Mouse (Mus musculus) kidney, postnatal 4 days (tissue): ENCODE measurements around the gene Gsg1l.

Experiments used
- DNase-seq, 2 experiments: peaks; one replicate each; pipeline ENCODE4 v3.0.0; 2021; ENCODE audit warnings: mixed read lengths in 2 of 2

The Gsg1l gene

DNA sequence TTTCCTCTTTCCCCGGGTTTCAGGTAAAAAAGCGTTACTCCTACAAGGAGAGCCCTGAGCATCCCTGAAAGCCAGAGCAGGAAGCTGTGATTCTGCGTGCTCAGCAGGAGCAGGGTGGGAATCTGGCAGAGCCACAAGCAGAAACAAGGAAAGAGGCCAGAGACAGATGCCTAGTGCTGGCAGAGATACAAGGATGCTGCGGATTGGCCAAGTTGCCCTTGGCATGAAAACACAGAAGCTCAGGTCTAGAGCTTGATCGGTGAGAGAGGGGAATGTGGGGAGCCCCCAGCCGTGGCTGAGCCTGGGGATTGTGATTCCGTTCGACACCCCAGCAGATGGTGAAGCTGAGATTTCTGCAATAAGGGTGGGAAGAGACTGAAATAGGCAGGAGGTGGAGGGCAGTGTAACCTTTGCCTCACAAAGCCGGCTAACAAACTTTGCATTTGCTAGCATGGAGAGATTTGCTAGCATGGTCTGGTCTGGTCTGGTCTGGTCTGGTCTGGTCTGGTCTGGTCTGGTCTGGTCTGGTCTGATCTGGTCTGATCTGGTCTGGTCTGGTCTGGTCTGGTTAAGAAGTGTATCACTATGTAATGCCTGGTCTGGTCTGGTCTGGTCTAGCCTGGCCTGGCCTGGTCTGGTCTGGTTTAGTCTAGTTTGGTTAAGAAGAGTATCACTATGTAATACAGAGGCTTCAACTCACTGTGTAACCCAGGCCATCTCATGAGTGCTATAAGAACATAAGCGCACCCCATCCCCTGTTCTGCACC lies 50.4 kb downstream of the Gsg1l start:
- DNase-seq: no peak

DNA sequence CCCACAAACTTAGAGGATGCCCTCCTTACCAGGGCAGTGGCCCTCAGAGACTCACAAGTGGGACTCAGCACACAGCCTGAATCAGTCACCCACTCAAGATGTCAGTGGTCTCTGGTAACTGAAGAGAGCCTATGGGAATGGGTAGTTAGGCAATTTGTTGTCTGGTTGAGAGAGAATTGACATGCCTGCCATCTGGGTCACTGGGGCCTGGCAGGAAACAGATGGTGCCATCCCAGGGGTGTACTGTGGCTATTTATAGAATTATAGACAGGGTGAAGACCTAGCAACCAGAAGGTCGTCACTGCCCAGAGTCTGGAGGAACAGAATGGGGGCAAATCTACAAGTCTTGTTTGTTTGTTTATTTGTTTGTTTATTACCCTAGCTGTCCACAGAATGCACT lies 54.8 kb downstream of the Gsg1l start:
- DNase-seq: no peak

DNA sequence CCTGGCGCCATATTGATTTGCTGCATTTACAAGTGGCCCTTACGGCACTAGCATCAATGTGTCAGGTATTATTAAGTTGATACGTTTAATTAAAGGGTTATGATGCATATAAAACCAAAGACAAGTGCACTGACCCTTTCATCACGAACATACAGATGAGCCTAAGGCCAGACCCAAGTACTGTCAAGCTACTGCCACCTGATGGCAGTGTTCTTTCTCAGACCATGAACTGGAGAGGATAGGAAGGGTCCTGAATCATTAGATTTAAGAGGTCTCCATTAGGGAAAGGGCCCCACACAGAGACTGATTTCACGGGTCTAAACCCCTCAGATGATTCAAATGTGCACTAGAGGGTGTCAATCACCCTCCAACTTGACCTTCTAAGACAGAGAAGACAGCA lies 55.6 kb downstream of the Gsg1l start:
- DNase-seq: no peak

DNA sequence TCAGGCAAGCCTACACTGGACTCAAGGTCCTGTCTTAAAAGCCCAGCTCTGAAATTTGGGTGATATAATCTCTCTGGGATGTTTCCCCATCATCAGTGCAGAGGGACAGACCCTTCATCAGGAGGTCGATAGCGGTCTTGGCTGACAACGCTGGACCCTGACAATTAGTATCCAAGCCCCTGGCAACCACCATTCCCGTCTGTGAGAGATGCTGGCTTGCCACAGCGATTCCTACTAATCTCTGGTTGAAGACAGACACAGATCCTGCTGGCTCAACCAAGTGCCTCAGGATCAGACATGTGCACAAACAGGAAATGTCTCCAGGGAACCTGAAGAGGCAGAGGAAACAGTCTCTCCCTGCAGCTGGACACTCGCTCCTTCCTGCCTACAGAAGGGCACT lies 62.2 kb downstream of the Gsg1l start:
- DNase-seq: no peak

DNA sequence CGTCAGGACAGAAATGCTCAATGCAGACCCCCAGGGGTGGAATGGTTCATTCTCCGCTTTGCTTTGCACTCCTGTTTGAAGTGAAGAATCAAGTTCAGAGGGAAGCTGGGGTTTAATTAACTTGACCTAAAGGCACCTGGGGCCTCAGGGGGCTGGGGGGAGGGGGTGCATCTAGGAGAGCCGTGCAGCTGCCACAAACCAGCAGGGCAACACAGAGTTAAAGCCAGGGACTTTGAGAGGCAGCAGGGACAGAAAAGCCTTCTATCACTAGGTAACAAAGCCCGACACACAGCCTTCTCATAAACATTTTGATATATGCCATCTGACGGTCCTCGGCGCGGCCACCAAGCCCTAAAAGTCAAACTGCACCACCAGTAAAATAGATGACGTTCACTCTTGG lies 62.9 kb downstream of the Gsg1l start:
- no peak for DNase-seq

DNA sequence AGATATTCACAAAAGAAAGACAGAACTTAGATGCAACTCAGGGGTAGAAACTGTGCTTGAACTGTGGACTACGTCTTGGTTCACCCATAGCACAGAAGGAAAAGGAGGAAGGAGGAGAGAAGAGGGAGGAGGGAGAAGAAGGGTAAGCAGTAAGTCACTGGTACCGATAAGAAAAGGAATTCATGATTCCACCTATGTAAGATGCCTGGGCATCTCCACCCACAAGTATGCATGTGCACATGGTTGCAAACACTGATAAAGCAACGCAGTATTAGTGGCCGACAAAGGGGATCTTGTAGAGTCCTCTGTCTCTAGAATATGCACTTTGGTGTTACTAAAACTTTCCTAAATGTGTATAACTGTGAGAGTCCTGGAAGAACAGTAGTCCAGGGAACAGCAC lies 64.8 kb downstream of the Gsg1l start:
- no peak for DNase-seq

DNA sequence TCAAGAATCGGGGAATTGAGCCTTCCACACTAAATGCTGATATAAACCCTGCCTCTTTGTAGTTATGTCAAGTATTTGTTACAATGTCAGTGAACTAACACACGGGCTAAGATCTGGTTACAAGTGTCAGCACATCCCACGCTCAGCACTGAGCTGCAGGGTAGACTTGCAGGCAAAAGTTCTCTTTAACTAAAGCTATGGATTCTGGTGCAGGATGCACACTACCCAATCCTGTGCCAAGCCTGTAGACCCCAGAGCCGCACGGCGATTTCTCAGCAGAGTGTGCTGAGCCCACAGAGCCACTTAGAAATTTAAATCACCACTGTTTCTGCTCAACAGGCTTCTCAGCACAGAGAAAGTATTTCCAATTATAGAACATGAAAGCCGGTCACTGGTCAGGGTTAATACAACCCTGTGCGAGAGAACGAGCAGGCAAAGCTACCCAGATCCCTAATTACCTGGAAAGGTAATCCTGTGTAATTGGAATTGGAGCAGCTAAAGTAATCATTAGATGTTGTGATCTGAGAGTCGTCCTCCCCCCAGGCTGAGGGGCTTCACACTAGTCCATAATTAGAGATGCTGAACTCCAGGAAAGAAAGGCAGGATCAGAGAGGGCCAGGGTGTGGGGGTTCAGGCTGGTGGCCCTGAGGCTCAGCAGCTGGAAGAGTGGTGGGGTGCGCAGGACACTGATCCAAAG lies 69.7 kb downstream of the Gsg1l start:
- no peak for DNase-seq

DNA sequence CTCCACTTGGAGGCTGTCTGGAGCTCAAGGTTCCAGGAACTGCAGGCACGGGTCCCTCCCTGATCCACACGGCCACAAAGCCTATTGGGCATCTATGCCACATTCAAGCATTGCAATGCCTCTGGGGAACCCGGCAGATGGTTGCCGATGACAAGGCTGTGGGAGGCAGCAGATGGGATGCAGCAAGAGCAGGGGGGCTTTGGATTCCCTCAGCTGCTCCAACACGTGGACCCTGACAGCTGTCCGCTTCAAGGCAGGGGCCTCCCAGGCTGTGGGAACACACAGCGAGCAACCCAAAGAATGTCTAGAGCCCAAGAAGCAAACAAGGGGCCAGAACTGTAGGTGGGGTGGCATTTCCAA lies 73.4 kb downstream of the Gsg1l start:
- no peak for DNase-seq

DNA sequence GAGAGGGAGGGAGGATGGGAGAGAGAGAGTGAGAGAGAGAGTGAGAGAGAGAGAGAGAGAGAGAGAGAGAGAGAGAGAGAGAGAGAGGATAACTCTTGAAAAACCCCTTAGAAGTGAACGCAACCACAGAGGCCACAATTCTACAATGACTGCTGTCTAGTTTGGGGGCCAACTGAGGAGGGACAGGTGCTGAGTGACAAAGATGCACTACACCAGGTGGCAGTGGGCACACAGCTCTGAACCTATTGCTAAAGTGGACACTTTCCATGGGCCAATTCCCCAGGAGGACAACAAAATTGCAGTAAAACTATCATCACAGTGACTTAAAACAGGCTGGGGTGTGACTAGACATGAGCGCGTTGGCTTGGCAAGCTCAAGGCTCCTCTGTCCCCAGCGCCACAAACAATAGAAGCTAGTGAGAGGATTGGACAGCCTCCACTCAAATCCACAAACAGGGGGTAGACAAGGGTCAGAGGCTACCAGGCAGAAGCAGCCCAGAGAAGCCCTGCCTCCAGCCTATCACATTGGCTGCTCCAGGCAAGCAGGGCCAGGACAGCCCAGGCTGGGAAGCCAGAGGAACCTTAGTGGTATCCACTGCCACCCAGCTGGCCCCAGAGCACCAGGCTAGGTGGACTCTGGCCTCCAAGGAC lies 73.9 kb downstream of the Gsg1l start:
- no peak for DNase-seq

DNA sequence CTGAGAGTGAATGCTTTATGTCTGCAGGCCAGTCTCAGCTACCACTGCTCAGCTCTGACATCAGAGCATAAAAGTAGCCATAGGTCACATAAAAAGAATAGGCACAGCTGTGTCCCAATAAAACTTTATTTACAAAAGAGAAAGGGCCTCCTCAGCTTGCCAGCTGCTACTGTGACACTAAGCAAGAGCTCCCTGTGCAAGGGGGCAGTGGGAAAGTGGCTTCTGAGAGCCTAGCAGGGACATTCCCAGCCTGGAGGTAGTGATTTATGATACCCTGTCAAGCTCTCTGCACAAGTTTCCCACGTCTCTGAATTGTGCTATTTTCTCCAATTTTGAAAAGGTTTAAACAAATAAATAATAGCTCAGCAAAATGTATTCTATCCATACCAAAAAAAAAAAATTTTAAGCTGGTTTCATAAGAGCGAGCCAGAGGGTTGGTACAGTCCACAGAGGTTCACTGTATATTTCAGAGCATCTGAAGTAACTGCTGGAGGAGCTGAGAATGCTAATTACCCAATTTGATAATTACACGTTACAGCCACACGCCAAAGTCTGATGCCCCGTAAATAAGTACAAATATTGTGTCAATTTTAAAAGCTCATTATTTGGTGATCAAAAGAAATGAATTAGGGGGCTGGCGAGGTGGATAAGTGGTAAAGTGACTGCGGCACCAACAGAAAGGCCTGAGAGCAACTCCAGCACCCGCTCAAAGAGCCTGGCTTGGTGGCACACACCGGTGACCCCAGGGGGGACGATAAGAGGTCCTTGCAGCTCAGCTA lies 74.9 kb downstream of the Gsg1l start:
- DNase-seq: no peak

DNA sequence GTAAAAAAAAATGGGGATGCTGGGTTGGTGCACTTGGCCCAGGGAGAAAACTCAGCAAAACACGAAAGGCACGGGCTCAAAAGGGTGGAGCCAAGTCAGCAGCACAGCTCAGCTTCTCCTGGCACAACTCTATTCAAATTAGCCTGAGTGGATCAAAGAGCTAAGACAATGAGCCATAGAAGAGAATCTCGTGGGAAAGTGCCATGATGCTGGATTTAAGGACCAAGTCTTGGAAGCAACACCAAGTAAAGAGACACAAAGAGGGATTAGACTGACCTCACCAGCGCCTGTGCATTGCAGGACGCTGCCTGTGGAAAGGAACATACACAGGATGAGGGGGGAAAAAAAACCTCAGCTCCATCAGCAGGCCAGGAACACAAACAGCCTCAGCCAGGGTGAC lies 76.9 kb downstream of the Gsg1l start:
- no peak for DNase-seq

DNA sequence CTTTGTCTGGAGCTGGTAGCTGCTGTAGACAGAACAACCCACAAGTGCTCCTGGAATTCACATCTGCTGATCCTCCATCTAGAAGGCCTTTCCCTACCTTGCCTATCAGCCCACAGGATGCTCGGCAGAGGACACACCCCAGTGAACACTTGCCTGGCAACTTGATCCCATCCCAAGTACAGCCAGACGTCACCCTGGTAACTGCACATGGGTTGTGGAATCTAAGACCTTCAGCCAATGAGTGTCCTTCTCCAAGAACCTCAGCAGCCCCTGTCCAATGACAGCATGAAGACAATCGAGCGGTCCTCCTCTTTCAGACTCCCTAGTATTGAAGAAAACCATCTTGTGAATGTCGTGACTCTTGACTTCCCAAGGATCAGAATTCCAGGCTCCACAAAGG lies 80.5 kb downstream of the Gsg1l start:
- DNase-seq: no peak

DNA sequence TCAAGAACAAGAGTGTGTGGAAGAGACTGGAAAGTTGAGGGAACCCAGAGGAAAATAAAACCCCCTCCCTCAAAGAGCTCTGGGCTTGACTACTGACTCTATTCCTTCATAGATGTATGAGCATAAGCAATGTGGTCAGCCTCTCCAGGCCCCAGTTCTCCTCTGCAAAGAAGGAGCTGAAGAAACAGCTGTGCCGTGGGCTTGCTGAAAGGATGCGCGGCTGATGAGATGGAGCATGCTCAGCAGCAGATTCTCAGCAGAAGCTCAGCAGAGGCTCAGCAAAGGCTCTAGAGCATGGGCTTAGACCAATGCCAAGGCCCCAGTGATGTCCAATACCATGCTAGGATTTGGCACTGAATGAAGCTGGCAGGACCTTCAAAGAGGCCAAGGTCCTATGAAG lies 82.3 kb downstream of the Gsg1l start:
- DNase-seq: no peak

DNA sequence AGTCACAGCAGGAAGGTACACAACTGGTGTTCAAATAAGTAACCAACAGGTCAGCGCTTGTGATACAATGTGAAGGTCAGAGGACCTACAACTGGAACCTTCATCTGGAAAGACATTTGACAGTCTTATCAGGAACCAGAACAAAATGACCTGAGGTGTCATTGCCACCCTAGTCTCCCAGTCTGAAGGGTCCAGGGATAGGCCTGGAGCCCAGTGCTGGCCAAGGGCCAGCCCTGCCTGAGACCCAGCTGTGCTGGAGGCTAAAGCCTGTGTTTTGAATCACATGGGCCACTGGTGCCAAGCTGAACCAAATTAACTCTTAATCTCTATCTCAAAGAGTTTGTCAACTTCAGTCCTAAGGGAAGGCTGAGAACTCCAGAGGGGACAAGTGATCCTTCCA lies 86.1 kb downstream of the Gsg1l start:
- DNase-seq: no peak

DNA sequence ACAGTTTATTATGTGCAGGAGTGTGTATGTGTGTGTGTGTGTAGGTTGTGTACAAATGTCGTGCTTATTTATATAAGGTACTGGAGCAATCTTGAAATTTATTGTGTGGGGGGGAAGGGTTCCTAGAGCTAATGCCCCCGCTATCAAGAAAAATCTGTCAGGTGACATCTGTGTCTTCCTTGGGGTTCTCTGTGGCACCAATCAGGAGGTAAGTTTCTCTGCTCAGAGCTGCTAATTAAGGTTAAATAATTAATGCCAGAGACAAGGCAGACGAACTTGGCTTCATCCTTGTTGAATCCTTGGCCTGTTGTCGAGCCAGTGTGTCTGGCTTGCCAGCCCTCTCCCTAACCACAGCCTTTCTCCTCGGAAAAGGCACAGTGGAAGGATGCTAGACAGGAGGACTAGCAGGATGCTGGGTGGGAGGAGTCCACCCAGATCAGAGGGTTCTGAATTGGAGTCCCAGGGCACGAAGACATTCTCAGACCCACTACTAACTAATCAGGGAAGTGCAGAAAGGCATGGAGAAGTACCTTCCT lies 89.8 kb downstream of the Gsg1l start:
- DNase-seq: no peak

DNA sequence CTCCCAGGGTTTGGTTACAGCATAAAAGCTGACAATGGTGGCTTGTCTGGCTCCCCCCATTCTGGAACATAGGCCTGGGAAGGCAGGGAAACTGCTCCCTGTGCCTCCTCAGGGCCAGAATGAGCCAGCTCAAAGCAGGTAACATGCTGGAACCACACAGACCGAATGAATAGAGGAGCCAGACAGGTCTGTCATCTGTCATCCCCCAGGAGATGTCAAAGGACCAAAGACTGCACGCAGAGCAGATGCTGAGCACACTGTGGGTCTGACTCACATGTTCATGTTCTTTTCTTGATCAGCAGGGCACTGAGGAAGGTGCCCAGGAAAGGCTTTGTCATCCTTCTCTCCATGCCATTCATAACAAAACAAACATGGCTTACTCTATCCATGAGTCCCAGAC lies 90.4 kb downstream of the Gsg1l start:
- DNase-seq: no peak

DNA sequence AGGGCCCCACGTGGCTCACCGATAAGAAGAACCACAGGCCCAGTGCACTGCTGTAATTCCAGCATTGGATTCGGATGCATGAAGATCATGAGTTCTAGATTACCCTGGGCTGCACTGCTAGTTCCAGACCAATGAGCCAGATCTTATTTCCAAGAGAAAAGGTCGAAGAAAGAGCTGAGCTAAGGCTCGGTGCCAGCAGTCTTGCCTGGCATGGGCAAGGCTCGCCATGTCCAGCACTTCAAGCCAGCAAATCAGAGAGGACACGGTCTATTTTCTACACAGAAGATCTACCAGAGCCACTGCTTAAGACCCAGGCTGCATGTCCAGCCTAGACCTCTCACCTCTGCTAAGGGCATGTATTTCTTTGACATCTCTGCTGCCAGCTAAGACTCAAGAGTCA lies 92.2 kb downstream of the Gsg1l start:
- no peak for DNase-seq

DNA sequence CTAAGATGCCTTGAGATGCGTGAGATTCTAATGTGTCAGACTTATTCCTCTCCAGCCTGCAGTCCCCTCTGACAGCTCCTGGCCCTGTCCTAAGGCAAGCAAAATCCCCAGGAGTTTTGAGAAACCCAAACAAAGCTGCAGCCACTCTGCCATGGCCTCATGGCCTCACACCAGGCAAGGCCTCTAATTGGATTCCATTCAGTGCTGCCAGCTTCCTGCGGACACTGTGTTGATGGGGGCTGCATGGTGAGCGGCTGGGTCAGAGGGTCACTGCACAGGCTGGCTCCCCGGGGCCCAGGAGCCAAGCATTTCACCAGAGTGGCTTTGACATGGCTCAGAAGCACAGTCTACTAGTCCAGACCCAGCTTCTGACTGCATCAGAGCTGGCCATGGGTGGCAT lies 92.7 kb downstream of the Gsg1l start:
- no peak for DNase-seq

DNA sequence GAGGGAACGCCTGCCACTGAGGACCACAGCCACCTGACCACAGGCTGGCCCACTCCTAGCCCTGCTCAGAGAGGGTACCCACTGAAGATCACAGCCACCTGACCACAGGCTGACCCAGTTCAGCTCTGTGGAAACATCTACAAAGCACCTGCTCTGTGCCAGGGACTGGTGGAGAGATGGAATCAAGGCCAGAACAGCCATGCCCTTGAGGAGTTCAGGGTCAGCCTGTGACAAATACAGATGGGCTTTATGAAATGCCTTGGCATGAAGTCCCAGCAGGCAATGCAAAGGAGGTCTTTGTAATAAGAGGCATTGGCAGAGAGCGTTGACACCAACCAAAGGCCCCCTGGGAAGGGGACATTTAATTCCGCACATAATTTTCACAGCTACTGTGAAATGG lies 93.9 kb downstream of the Gsg1l start:
- DNase-seq: no peak

DNA sequence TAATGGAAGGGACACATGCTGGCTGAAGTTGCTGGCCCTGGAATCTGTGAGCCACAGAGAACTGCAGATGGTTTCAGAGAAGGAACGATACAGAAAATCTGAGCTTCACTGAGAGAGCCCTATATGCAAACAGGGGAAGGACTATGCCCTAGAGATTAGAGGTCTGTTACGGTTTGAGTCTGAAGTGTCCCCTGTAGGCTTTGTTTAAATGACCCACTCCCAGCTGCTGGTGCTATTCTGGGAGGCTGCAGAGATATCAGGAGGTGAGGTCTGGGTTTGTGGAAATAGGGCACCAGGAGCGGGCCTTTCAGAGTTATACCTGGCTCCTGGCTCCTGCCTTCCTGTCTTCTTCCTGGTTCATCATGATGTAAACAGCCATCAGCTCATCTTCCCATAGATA lies 95.1 kb downstream of the Gsg1l start:
- no peak for DNase-seq

DNA sequence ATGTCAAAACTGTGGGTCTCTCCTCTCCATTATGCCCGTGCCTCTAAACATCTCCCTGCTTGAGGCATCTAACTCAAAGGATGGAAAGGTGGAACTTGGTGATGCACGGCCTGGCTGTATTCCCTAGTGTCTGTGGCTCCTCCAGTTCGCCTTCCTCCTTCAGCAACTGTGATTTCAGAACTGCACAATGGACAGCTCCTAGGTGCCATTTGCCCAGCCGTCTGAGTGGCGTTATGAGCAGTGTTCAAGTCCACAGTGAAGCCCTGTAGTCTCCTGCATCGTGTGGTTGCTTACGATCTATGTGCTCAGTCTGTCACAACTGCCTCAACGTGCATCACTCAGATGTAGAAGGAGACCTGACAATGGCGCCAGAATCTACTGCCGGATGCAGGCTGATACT lies 96.6 kb downstream of the Gsg1l start:
- peak; percentile 35 to 42 for DNase-seq

DNA sequence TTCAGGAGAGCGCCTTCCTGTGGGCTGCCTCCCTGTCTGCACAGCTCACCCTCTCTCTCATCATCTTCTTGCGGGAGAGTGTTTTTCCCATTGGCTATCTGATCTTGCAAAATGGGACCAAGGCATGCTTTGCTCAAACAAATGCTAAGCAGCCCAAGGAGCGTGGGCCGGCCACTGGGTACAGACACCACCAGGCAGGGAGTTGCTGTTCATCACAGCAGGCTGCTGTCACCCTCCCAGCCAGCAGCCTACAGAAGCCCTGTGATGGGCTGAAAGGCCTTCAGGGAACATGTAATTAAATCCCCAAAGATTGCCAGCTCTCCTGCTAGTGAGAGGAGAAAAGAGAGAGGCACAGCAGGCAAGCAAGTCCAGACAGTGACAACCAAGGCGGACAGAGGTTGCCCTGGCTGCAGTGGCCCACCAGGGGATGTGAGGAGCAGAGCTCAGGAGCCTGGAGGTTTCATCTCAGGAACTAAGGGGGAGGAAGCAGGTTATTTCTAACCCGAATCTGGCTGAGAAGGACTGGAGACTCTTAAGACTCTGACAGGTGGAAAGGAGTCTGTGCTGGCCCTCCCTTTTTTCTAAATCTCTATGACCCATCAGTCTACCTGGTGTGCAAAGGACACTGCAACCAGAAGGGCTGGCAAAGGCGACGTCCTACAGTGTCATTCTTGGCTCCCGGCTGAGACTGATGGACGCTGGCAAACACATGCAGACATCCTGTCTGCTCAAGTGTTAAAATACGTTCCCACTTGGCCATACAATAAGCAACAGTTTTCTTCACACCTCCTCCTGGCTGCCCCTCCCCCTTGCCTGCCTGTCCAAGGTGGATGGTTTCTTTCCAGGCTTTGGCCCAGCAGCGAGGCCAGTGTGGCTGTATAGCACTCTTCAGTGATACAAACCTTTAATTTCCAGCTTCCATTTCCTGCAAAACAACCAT lies 98.0 kb downstream of the Gsg1l start:
- DNase-seq: no peak
